Mouse (Mus musculus) megakaryocyte, embryonic 14.5 days (primary cell): ENCODE measurements around the gene Shld1.

Experiments
- FLI1 ChIP-seq: IDR thresholded peaks from 2 replicates; pipeline ENCODE4 v1.6.1; 2012; ENCODE audit warnings: low read length, inconsistent platforms, mixed read lengths
- GATA1 ChIP-seq: IDR thresholded peaks from 3 replicates; pipeline ENCODE4 v1.6.1; 2012; ENCODE audit warnings: mixed read lengths, low read length, inconsistent platforms, borderline replicate concordance

- TF ChIP-seq GATA1 (no peak), FLI1 (no peak)
Observed at GRCm38 (mm10) chr2:132712061-132712460, 25.3 kb downstream of the Shld1 start.
